Mouse (Mus musculus) ES-CJ7 (cell line): ENCODE data around the gene Gckr.
"Not testable (repeated sequence)": the region's sequence is repeated elsewhere in the genome, so short reads cannot be mapped to it uniquely, and the experiment has no call there.

ENCODE experiments used
- DNase-seq: peaks from one replicate; pipeline ENCODE4 v3.0.0; 2011; ENCODE audit warnings: low read depth, low spot score

Gckr gene

DNA sequence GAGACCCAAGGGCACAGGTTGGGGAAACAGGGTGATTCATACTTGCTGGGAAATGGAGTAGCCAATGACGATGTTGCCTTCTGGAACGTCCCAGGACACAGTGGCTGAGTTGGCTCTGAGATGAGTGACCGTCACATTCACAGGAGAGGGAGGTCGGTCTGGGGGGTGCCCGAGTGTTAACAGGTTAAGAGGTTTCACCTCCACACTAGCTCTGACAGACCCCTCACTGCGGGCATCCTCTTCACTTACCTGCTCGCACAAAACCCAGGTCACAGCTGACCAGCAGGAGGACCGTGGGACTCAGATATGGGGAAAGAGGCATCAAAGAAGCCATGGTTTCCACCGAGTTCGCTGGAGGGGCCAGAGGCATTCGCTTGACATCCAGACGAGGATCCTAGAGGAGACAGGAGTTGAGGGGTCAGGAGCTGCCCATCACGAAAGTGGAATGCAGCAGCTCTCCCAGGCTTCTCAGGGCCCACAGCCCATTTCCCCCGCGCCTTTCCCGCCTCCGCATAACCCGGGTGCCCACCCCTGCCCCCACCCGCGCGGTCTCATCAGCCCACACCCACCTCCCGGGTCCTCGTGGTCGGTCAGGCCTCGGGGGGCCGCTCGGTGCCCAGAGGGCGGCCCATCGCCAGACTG, 2.2 kb upstream of the Gckr start:
- no peak for DNase-seq

DNA sequence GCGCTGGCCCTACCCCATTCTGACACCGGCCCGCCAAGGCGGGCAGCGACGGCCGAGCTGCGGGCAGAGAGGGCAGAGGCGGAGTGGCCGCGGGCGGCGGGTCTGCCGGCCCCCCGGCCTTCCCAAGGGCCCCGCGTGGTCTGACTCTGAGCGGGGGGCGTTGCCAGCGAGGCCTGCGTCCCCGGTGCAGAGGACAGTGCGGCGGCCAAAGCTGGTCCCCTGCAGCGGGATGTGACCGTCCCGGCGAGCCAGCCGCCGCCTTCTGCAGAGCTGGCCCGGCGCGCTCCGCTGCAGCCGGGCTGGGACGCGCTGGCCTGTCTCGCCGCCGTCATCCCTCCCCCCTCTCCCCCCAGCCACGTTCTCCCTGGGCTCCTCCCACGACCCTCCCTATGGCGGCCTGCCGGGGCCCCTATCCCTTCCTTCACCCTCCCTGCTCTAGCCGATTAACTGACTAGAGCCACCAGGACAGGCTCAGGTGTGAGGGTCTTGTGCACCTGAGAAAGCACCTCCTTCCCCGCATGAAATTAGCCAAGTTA, 1.6 kb upstream of the Gckr start, which contains the start of gene Fndc4:
Gene Fndc4, minus strand, starts transcription at position 475 of the 536 bp plus-strand sequence.
- DNase-seq = no peak

DNA sequence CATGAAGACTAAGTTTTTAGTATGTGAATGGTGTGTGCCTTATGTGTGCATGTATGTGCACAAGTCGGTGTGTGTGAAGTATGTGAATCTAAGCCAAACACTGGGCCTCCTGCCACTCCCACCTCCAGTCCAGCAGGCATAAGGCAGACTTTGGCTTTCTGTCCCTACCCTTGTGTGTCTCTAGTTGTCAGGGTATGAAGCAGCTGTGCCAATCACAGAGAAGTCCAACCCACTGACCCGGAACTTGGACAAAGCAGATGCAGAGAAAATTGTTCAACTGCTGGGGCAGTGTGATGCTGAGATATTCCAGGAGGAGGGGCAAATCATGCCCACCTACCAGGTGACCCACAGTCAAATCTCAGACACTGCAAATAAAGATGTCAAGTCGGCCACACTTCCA, 738 bp downstream of the Gckr start:
- no peak for DNase-seq

DNA sequence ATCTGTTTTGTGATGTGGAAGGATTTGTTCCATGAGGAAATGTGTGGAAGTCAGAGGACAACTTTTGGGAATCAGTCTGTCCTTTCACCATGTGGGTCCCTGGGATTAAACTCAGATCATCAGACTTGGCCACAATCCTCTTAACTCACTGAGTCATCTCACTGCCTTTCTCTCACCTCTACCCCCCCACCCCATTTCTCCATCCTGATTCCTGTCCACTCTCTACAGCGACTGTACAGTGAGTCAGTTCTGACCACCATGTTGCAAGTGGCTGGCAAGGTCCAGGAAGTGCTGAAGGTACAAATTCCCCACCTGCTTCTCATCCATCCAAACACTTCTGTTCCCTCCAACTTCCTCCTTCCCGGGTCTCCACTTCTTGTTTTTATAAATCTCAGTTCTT, 1.2 kb downstream of the Gckr start:
- no peak for DNase-seq

DNA sequence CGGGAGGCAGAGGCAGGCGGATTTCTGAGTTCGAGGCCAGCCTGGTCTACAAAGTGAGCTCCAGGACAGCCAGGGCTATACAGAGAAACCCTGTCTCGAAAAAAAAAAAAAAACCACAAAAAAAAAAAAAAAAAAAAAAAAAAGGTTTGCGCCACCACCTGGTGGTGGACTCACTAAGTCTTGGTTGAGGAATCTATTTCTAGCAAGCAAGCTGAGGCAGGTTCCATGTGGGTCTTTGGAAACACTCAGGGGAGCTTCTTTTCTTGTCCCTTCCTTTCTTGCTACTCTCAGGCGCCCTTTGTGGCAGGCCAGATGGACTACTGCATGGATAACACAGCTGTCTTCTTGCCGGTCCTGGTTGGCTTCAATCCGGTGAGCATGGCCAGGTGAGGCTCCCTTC, 4.6 kb downstream of the Gckr start:
- DNase-seq = peak; percentile 30

DNA sequence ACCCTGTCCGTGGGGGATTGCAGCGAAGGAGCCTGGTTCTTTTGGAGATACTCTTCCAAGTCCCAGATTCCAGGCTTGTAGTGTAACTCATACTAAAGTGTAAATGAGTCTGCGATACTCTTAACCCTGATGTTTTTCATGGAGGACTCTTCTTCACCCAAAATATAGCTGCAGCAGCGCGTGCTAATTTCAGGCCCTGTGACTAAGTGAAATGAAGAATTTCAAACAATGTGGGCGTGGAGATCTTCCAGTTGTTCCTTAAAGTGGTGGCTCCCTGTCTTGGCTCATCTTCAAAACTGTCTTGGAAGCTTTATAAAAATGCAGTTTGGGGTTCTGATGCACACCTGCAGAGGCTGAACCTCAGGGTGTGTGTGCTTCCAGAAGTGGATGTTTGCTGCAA, 5.8 kb downstream of the Gckr start:
- DNase-seq = no peak

DNA sequence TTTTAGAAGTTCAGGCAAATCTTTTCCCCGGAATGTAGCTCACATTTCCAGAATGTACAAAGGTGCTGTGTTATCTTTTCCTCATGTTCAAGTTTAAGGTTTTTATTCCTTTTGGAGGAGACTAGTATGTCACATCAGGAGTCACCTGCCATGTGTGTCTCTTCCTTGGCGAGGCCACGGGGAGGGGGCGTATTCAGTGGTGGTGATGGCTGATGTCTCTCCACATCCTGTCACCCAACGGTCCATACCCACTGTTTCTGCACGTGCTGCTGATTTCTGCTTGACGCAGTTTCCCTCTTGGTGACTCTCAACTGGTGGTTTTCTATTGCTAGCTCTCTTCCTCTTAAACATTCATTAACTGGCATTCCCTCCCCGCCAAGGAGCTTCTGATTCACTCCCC, 15.6 kb downstream of the Gckr start:
- DNase-seq = no peak

DNA sequence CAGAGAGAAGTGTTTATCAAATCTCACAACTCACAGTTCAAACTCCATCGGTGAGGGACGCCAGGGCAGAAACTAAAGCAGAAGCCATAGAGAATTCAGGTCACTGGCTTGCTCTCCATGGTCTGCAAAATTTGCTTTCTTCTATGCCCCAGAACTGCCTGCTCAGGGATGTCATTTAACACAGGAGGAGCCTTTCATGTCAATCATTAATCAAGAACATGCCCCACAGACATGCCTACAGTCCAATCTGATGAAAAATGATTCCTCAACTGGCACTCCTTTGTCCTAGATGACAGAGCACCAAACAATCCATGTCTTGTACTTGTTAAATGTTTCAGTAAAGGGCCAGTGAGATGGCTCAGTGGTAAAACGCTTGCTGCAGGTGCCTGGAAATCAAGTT, 25.5 kb downstream of the Gckr start:
- no peak for DNase-seq

DNA sequence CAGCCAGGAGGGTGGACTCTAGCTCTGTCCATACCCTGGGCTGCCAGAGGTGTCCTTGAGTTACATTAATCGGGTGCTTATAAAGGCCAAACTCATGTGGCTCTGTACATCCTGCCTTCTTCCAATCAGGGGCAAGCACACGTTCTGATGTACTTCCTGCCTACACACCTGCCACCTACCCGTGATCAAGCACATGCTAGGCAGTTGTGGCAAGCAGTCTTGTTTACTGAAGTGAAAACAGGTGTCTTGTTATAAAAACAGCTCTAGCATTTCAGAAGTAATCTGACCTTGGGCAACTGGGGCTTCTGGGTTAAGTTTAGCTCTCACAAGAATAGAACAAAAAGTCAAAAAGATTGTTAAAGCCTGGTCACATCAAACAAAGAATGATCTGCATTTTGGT, 26.8 kb downstream of the Gckr start:
- no peak for DNase-seq

DNA sequence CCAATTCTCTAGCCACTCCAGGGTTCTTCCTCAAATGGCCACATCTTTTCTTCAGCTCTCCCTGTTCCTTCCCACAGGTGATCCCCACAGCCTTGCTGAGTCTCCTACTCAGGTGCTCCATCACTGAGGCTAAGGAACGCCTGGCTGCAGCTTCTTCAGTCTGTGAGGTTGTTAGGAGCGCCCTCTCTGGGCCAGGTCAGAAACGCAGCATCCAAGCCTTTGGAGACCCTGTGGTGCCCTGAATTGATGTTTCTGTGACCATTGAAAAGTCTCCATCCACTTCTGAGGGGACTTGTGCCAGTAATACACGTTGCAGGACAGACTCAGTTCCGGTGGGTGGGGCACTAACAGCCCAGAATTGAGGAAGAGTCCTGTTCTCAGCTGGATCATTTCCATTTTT, 29.6 kb downstream of the Gckr start:
- DNase-seq = peak; percentile 56

DNA sequence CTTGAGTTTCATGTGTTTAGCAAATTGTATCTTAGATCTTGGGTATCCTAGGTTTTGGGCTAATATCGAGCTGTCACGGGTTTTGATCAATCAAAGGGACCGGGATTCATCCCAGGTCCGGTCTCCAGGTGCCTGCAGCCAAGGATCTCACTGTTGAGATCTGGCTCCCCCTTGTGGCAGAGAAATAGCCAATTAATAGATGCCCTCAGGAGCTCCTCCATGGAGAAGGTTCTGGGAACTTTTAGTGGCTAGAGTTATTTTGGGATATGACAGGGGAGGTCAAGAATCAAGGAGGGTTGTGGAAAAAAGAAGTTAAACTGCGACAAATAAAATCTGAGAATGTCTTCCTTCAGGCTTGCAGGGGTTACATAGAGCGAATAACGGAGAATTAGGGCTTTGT, 31.0 kb downstream of the Gckr start:
- peak; percentile 71 for DNase-seq

DNA sequence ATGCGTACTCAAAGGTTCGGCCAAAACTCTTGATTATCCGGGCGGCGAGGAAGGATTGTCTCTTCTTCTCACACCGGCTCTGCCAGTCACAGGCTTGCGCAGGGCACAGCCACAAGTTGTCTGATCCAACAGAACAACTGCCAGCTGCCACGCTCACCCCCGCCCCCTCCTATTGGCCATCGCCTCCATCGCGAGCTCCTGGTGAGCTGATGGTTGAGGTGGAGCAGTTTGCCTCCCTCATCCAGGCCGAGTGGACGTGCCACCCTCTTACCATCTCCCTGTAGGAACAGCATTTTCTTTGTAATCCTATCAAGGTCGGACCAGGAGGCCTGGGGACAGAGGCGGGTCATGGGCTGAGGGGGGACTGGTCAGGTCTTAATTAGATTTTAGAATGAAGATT, 60.3 kb downstream of the Gckr start:
- DNase-seq = not testable (repeated sequence)

DNA sequence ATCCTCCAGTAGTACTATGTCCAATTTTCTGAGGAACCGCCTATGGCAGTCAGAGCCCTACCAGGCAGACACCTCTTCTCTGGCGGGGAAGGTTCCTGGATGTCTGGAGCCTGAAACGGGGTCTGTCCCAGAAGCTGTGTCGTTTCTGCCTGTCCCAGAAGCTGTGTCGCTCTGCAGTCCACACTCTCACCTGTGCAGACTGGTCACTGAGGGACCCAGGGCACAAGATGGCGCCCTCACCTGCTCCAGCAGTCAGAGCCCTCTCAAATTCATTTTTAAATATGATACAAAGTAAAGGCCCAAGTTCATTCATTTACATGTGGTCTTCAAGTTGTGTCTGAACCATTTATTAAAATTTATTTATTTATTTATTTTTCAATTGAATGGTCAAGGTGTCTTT, 63.7 kb downstream of the Gckr start:
- DNase-seq = peak; percentile 17
